Mouse (Mus musculus) heart, embryonic 10.5 days (tissue): ENCODE measurements around the gene Kcnc1. TPM values are rescaled to one million over a fixed set of nuclear protein-coding genes. Genes with fewer than 3 reads are reported as not detected.

Experiments used
- DNase-seq: peaks from one replicate; pipeline ENCODE4 v3.0.0-alpha.2; 2017; ENCODE audit warnings: low spot score
- H3K27ac ChIP-seq: fragments of 300-500 bp; sonication (generic); 2 replicates; pipeline ENCODE4 v1.5.1; 2016; ENCODE audit warnings: mild to moderate bottlenecking
- H3K27me3 ChIP-seq: fragments of 300-500 bp; sonication (generic); 2 replicates; pipeline ENCODE4 v1.6.1; 2016; ENCODE audit warnings: mild to moderate bottlenecking; ENCODE audit not compliant: poor library complexity, insufficient read depth, severe bottlenecking
- H3K36me3 ChIP-seq: fragments of 300-500 bp; sonication (generic); 2 replicates; pipeline ENCODE4 v1.6.1; 2016; ENCODE audit warnings: mild to moderate bottlenecking, moderate library complexity
- H3K4me1 ChIP-seq: fragments of 300-500 bp; sonication (generic); 2 replicates; pipeline ENCODE4 v1.6.1; 2016; ENCODE audit warnings: mild to moderate bottlenecking
- H3K4me3 ChIP-seq: fragments of 300-500 bp; sonication (generic); 2 replicates; pipeline ENCODE4 v1.5.1; 2016; ENCODE audit warnings: mild to moderate bottlenecking, moderate library complexity
- H3K9me3 ChIP-seq: fragments of 300-500 bp; sonication (generic); 2 replicates; pipeline ENCODE4 v1.6.1; 2016; ENCODE audit warnings: mild to moderate bottlenecking, moderate library complexity
- WGBS: fragments of 180-500 bp; shearing (Covaris S2); methylation state at CpG from one replicate; pipeline ENCODE4 v1.1.7; 2016; 5-methylcytosine and 5-hydroxymethylcytosine counted together
- polyA plus RNA-seq: library from polyadenylated mRNA; unstranded; fragments of >200 nt; fragmentation: Nextera tagmentation; extraction: Ambion mirVana; gene quantifications from 2 replicates; pipeline ENCODE4 v1.2.1, GENCODE M21; 2016

Gene Kcnc1
- polyA plus RNA-seq, 1 experiment from 2014 or later, result 0.04 TPM

GRCm38 (mm10) chr7:46415818-46416425, 19.6 kb downstream of the Kcnc1 start:
- Histone ChIP-seq H3K27ac (no peak overlapping the region), H3K4me3 (no peak overlapping the region), H3K9me3 (no peaks in the 10 kb centered on the region), H3K4me1 (peaks cover 15% of the 10 kb centered on the region), H3K36me3 (no peaks in the 10 kb centered on the region), H3K27me3 (peaks cover 37% of the 10 kb centered on the region)
- no peak for DNase-seq
- 73% methylated on average over 14 of the region's 14 CpGs for WGBS

- Histone ChIP-seq H3K36me3 (no peaks in the 10 kb centered on the region), H3K9me3 (no peaks in the 10 kb centered on the region), H3K4me1 (peaks cover 15% of the 10 kb centered on the region), H3K27ac (no peak overlapping the region), H3K27me3 (peaks cover 44% of the 10 kb centered on the region), H3K4me3 (no peak overlapping the region)
- 40% methylated on average over 7 of the region's 7 CpGs for WGBS
- no peak for DNase-seq
These were observed 21.2 kb downstream of the Kcnc1 start for GRCm38 (mm10) chr7:46417467-46417866.

GRCm38 (mm10) chr7:46418102-46418622, 21.9 kb downstream of the Kcnc1 start:
- 60% methylated on average over 16 of the region's 16 CpGs for WGBS
- H3K36me3 ChIP-seq, result no peaks in the 10 kb centered on the region
- H3K27ac ChIP-seq, result no peak overlapping the region
- DNase-seq, result no peak
- H3K27me3 ChIP-seq, result peaks cover 44% of the 10 kb centered on the region
- no peak overlapping the region for H3K4me3 ChIP-seq
- H3K4me1 ChIP-seq, result peaks cover 9% of the 10 kb centered on the region
- no peaks in the 10 kb centered on the region for H3K9me3 ChIP-seq

- Histone ChIP-seq H3K27me3 (peaks cover 31% of the 10 kb centered on the region), H3K4me1 (peaks cover 8% of the 10 kb centered on the region), H3K4me3 (no peak overlapping the region), H3K9me3 (no peaks in the 10 kb centered on the region), H3K36me3 (no peaks in the 10 kb centered on the region), H3K27ac (no peak overlapping the region)
- DNase-seq, result no peak
- 42% methylated on average over 5 of the region's 5 CpGs for WGBS
These were observed 25.2 kb downstream of the Kcnc1 start for GRCm38 (mm10) chr7:46421535-46421934.

- peaks cover 34% of the 10 kb centered on the region for H3K27me3 ChIP-seq
- H3K36me3 ChIP-seq, result no peaks in the 10 kb centered on the region
- H3K27ac ChIP-seq, result no peak overlapping the region
- peaks cover 8% of the 10 kb centered on the region for H3K4me1 ChIP-seq
- 70% methylated on average over 8 of the region's 8 CpGs for WGBS
- H3K9me3 ChIP-seq, result no peaks in the 10 kb centered on the region
- H3K4me3 ChIP-seq, result no peak overlapping the region
- no peak for DNase-seq
These were observed 25.9 kb downstream of the Kcnc1 start for GRCm38 (mm10) chr7:46422052-46422763.

- Histone ChIP-seq H3K9me3 (no peaks in the 10 kb centered on the region), H3K36me3 (no peaks in the 10 kb centered on the region), H3K4me1 (peaks cover 3% of the 10 kb centered on the region; the same call in 1 of the 2 replicates), H3K4me3 (no peak overlapping the region), H3K27me3 (peaks cover 34% of the 10 kb centered on the region), H3K27ac (no peak overlapping the region)
- no peak for DNase-seq
- 54% methylated on average over 18 of the region's 18 CpGs for WGBS
These were observed 26.6 kb downstream of the Kcnc1 start for GRCm38 (mm10) chr7:46422764-46423412.

- H3K27me3 ChIP-seq, result peaks cover 34% of the 10 kb centered on the region
- H3K4me3 ChIP-seq, result no peak overlapping the region
- H3K36me3 ChIP-seq, result no peaks in the 10 kb centered on the region
- no peak for DNase-seq
- H3K9me3 ChIP-seq, result no peaks in the 10 kb centered on the region
- 69% methylated on average over 3 of the region's 3 CpGs for WGBS
- no peak overlapping the region for H3K27ac ChIP-seq
- H3K4me1 ChIP-seq, result no peaks in the 10 kb centered on the region
These were observed 27.7 kb downstream of the Kcnc1 start for GRCm38 (mm10) chr7:46423951-46424350.

GRCm38 (mm10) chr7:46425012-46425411, 28.7 kb downstream of the Kcnc1 start:
- Histone ChIP-seq H3K4me3 (no peak overlapping the region), H3K9me3 (no peaks in the 10 kb centered on the region)
- 76% methylated on average over 4 of the region's 4 CpGs for WGBS

GRCm38 (mm10) chr7:46433874-46434273, 37.6 kb downstream of the Kcnc1 start:
- H3K27me3 ChIP-seq, result peaks cover 10% of the 10 kb centered on the region; the same call in 1 of the 2 replicates
- H3K9me3 ChIP-seq, result no peaks in the 10 kb centered on the region
- H3K4me1 ChIP-seq, result no peaks in the 10 kb centered on the region
- no peak for DNase-seq
- H3K36me3 ChIP-seq, result no peaks in the 10 kb centered on the region
- no peak overlapping the region for H3K27ac ChIP-seq
- 62% methylated on average over 5 of the region's 5 CpGs for whole genome bisulfite sequencing
- H3K4me3 ChIP-seq, result no peak overlapping the region

More at GRCm38 (mm10) chr7:46425012-46425411, 28.7 kb downstream of the Kcnc1 start:
- Histone ChIP-seq H3K27me3 (peaks cover 25% of the 10 kb centered on the region; the same call in 1 of the 2 replicates), H3K4me1 (no peaks in the 10 kb centered on the region), H3K36me3 (no peaks in the 10 kb centered on the region), H3K27ac (no peak overlapping the region)
- no peak for DNase-seq

GRCm38 (mm10) chr7:46435833-46436232, 39.5 kb downstream of the Kcnc1 start:
- Histone ChIP-seq H3K36me3 (no peaks in the 10 kb centered on the region), H3K9me3 (no peaks in the 10 kb centered on the region), H3K4me3 (no peak overlapping the region), H3K4me1 (no peaks in the 10 kb centered on the region), H3K27ac (no peak overlapping the region), H3K27me3 (peaks cover 10% of the 10 kb centered on the region; the same call in 1 of the 2 replicates)
- DNase-seq, result no peak
- 84% methylated on average over 5 of the region's 5 CpGs for WGBS

- WGBS, result 74% methylated on average over 9 of the region's 9 CpGs
- Histone ChIP-seq H3K27me3 (peaks cover 15% of the 10 kb centered on the region; the same call in 1 of the 2 replicates), H3K27ac (no peak overlapping the region), H3K9me3 (no peaks in the 10 kb centered on the region), H3K4me3 (no peak overlapping the region), H3K4me1 (no peaks in the 10 kb centered on the region), H3K36me3 (no peaks in the 10 kb centered on the region)
- DNase-seq, result no peak
These were observed 42.3 kb downstream of the Kcnc1 start for GRCm38 (mm10) chr7:46438537-46439141.

- 86% methylated on average over 10 of the region's 10 CpGs for WGBS
- Histone ChIP-seq H3K4me3 (no peak overlapping the region), H3K27ac (no peak overlapping the region), H3K9me3 (no peaks in the 10 kb centered on the region), H3K27me3 (0 out of 2 replicates have a peak, but pooled peaks cover 5% of the 10 kb centered on the region), H3K36me3 (no peaks in the 10 kb centered on the region), H3K4me1 (no peaks in the 10 kb centered on the region)
- no peak for DNase-seq
These were observed 46.9 kb downstream of the Kcnc1 start for GRCm38 (mm10) chr7:46443163-46443562.
